Mouse (Mus musculus) frontal cortex, postnatal 10 days (tissue): ENCODE results near the gene Ism1.

Experiments
- DNase-seq, 2 experiments: peaks; one replicate each; pipeline ENCODE4 v3.0.0; 2022; ENCODE audit warnings: low spot score in 2 of 2, mixed read lengths in 1 of 2

The Ism1 gene

DNA sequence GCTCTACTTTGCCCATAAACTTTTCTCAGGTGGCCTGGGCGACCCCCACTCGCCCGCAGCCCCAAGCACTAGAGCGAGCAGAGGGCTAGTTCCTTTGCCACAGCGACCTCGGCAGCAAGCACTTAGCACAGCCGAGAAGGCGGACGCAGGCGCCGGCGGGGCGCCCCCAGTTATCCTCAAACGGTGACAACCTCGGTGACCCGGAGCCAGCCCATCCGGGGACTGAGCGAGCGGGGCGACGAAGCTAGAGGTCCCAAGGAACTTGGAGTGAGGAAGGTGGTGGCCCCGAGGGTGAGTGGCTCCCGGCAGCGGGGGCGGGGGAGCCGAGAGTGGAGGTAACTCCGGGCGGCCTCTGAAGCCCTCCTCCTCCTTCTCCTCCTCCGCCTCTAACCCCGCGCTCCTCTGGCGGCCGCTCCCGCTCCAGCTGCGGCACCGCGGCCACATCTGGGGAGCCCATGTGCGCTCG is at the start of gene Ism1:
TSS of gene Ism1 (plus strand) at position 370 of the 466 bp plus-strand sequence.
- DNase-seq = peak; percentile 19 to 47

- no peak for DNase-seq
Measured at GRCm38 (mm10) chr2:139628731-139629130, 49.2 kb upstream of the Ism1 start.

- DNase-seq = no peak
Measured at GRCm38 (mm10) chr2:139629653-139630052, 48.3 kb upstream of the Ism1 start.

DNA sequence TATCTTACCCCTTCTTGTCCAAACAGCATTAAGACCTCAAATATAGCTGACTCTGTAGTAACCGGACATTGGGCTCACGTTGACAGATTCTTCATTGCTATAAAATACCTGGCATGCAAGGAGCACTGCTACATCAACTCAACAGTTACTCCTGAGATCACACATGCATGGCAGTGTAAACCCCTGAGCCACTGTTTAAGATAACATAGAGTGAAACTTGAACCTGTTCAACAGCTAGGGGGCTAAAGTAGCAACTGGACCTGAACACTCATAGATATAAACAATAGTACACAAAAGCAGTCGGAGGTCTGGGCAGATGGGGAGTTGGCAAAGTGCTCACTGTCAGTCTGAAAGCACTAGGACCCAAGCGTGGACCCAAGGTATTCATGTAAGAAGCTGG is 43.5 kb upstream of the Ism1 start:
- no peak for DNase-seq

DNA sequence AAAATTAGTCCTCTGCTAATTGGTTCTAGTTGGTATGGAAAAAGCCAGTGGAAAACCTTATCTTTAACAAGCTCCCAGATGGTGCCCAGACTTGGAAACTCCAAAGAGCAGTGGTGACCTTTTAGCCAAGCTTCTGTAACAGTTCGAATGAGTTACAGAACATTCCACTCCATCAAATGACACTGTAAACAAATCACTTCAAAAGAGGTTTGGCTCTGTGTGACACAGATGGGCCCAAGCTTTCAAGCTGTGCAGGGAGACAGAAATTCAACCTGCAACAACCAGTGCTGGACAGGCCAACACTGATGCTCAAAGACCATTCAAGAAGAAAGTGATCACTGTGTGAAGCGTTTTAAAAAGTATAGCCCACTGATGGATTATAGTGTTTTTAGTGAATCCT is 40.1 kb upstream of the Ism1 start:
- DNase-seq = no peak

- no peak for DNase-seq
Measured at GRCm38 (mm10) chr2:139641757-139642385, 36.1 kb upstream of the Ism1 start.

- peak; percentile 5 to 7 for DNase-seq
Measured at GRCm38 (mm10) chr2:139649518-139649917, 28.5 kb upstream of the Ism1 start.

GRCm38 (mm10) chr2:139656750-139657149 is 21.2 kb upstream of the Ism1 start:
- DNase-seq = no peak

DNA sequence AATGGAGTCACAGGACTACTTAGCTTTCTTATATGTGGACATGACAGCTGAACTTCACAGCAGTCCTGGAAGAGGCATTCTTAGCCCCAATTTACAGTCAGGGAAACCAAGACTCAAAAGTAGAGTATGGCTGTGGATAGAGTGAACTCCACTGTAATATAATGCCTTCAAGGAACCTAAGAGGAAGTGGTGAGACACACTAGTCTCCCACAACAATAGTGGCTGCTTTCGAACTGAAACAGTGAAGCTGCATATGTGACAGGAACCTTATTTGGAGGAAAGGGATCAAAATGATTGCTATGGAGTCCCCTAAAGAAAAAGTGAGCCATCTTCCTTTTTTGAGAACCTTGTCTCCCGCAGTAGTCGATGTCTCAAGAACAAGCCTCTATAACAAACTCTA is 6.1 kb upstream of the Ism1 start:
- no peak for DNase-seq

DNA sequence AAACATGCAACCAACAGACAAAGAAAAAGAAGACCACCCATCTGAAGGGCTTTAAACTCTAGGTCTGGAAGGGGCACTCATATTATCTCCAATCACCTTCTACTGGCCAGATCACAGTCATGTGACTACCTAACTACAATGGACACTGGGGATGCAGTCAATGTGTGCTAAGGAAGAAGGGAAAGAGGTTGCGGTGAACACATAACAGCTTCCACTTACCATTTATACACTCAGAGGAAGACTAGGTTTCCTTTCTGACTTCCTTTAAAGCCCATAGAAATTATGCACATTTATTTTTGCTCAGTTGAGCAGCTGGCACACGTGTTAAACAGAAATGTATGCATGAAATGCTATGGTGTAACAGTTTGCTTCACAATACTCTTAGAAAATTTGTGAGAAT is 5.6 kb upstream of the Ism1 start:
- no peak for DNase-seq

- peak; percentile 47 to 60 for DNase-seq
Measured at GRCm38 (mm10) chr2:139677065-139677762, 764 bp upstream of the Ism1 start.

GRCm38 (mm10) chr2:139678275-139679140 is 530 bp downstream of the Ism1 start:
- peak; percentile 28 to 48 for DNase-seq

DNA sequence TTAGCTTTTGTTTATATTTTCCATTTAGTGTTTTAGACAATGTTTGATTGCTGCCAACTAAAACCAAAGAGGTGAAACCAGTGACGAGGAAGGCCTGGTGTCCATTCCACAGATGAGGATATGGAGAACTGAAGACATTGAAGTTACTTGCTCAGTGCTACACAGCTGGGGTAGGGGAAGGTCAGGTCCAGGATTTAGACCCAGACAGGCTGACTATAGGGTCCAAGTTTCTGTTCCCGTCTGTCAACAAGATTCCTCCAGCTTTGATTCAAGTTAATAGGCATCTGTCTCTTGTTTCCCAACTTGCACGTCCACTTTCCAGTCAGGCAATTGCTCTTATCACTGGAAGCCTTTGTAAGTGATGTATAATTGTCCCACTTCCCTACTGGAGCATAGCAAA is 4.6 kb downstream of the Ism1 start:
- DNase-seq = no peak

- DNase-seq = no peak
Measured at GRCm38 (mm10) chr2:139689442-139690003, 11.5 kb downstream of the Ism1 start.

GRCm38 (mm10) chr2:139693521-139693920 is 15.5 kb downstream of the Ism1 start:
- DNase-seq = no peak

- DNase-seq = no peak
Measured at GRCm38 (mm10) chr2:139694638-139695037, 16.7 kb downstream of the Ism1 start.

GRCm38 (mm10) chr2:139696578-139696977 is 18.6 kb downstream of the Ism1 start:
- peak in 1 of 2 experiments; percentile 6 for DNase-seq

- no peak for DNase-seq
Measured at GRCm38 (mm10) chr2:139700609-139701008, 22.6 kb downstream of the Ism1 start.

GRCm38 (mm10) chr2:139704951-139705350 is 27.0 kb downstream of the Ism1 start:
- no peak for DNase-seq

DNA sequence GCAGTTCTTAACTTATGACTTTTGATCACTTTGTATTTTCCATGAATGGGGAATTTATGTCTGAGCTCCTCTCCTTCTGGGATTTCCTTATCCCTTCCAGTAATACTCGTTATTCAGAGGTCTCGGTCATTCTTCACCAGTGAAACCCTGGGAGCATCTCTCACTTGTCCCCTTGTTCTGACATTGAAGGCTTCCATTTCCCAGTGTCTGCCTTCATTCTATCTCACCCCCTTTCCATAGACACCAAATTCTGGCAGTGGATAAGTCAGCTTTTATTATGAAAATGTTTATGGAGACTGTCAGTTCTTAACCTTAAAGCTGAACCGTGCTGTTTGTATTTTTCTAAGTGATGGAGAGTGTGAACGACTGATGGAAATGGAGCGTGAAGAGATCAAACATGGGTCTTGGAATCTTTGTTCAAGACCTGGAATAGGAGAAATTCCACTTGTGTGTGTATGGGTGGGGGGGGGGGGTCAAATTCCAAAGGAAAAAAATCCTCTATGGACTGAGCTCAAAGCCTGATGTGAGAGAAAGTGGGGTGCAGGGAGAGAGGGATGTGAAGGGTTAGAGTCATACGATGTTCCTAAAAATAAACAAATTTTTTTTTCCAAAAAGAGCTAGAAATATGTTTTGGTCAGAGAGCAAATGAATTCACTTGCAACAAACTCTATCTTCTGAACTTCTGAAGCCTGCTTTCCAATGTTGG is 30.4 kb downstream of the Ism1 start:
- no peak for DNase-seq

GRCm38 (mm10) chr2:139711640-139712039 is 33.7 kb downstream of the Ism1 start:
- no peak for DNase-seq
